Mouse (Mus musculus) embryo, embryonic 9.5 days (tissue): Measurements from ENCODE around the gene Nos2.

Experiments
- DNase-seq: peaks from one replicate; pipeline ENCODE4 v3.0.0-alpha.2; 2017; ENCODE audit errors: extremely low spot score

Nos2 gene

GRCm38 (mm10) chr11:78959367-78959766 is 38.8 kb downstream of the Nos2 start:
- DNase-seq, result no peak

- no peak for DNase-seq
Observed at GRCm38 (mm10) chr11:78959841-78960520, 39.4 kb downstream of the Nos2 start.

- DNase-seq, result no peak
Observed at GRCm38 (mm10) chr11:78961221-78961620, 40.6 kb downstream of the Nos2 start.

GRCm38 (mm10) chr11:78967371-78967770 is 46.8 kb downstream of the Nos2 start:
- peak; percentile 47 for DNase-seq

GRCm38 (mm10) chr11:78968121-78968520 is 47.5 kb downstream of the Nos2 start:
- DNase-seq, result no peak

- no peak for DNase-seq
Observed at GRCm38 (mm10) chr11:78971096-78971495, 50.5 kb downstream of the Nos2 start.

- no peak for DNase-seq
Observed at GRCm38 (mm10) chr11:78971746-78972145, 51.2 kb downstream of the Nos2 start.

GRCm38 (mm10) chr11:78972328-78972727 is 51.7 kb downstream of the Nos2 start:
- DNase-seq, result peak; percentile 7

- DNase-seq, result peak; percentile 37
Observed at GRCm38 (mm10) chr11:78972811-78973351, 52.3 kb downstream of the Nos2 start.

- DNase-seq, result peak; percentile 6
Observed at GRCm38 (mm10) chr11:78973381-78974150, 53.0 kb downstream of the Nos2 start.

- no peak for DNase-seq
Observed at GRCm38 (mm10) chr11:78976731-78977510, 56.3 kb downstream of the Nos2 start.

GRCm38 (mm10) chr11:78978176-78979019 is 57.8 kb downstream of the Nos2 start:
- DNase-seq, result no peak

- no peak for DNase-seq
Observed at GRCm38 (mm10) chr11:78980083-78980634, 59.6 kb downstream of the Nos2 start.

GRCm38 (mm10) chr11:78982042-78982441 is 61.5 kb downstream of the Nos2 start:
- DNase-seq, result no peak

GRCm38 (mm10) chr11:78982513-78983291 is 62.1 kb downstream of the Nos2 start:
- DNase-seq, result no peak

GRCm38 (mm10) chr11:78983539-78983938 is 63.0 kb downstream of the Nos2 start:
- no peak for DNase-seq

- no peak for DNase-seq
Observed at GRCm38 (mm10) chr11:78984483-78985177, 64.0 kb downstream of the Nos2 start, which contains the start of gene Lgals9. Gene Lgals9 (minus strand): TSS chr11:78984946.

GRCm38 (mm10) chr11:78985505-78985904 is 64.9 kb downstream of the Nos2 start:
- DNase-seq, result no peak

GRCm38 (mm10) chr11:78986311-78987002 is 65.9 kb downstream of the Nos2 start:
- no peak for DNase-seq
